Mouse (Mus musculus) gastrocnemius, adult 2 months (tissue): ENCODE results near the gene Drg1. TPM values are rescaled to one million over a fixed set of nuclear protein-coding genes. Genes with fewer than 3 reads are reported as not detected.

Source experiments
- DNase-seq: peaks from one replicate; pipeline ENCODE4 v3.0.0; 2022
- H3K27ac ChIP-seq: fragments of 200-600 bp; 2 replicates; pipeline ENCODE4 v1.8.1; 2022; ENCODE audit warnings: mild to moderate bottlenecking
- H3K4me3 ChIP-seq: fragments of 200-600 bp; 2 replicates; pipeline ENCODE4 v1.8.1; 2022; ENCODE audit warnings: mild to moderate bottlenecking, moderate library complexity
- CTCF ChIP-seq: fragments of 200-600 bp; IDR thresholded peaks from 2 replicates; pipeline ENCODE4 v1.8.1; 2022; ENCODE audit warnings: antibody characterized with exemption, mild to moderate bottlenecking, moderate library complexity
- intact Hi-C: fragments of 180-260 bp; cut with DNase I; formaldehyde crosslinking; loops from one replicate; pipeline ENCODE4 v1.15.1; 2025
- long read RNA-seq, 2 experiments: library from polyadenylated mRNA; stranded (forward); transcript quantifications; one replicate each; pipeline ENCODE4 v2.0.0; 2021
- total RNA-seq, 2 experiments: library from RNA; stranded (reverse); gene quantifications; 2 replicates each; pipeline ENCODE4 v1.2.3; 2021

Gene Drg1
- 10 to 100 TPM; 44.1 to 45.0 TPM for total RNA-seq
- long read RNA-seq, experiment 1, transcript Drg1-201 (9 exons, 1,546 nt) = major isoform, 61 of 70 reads
- long read RNA-seq, experiment 1, partial matches to known transcripts = 6 of 70 reads
- long read RNA-seq, experiment 1, other reads (novel, unspliced or antisense) = 3 of 70 reads
- long read RNA-seq, experiment 2, transcript Drg1-201 (9 exons, 1,546 nt) = major isoform, 67 of 79 reads
- long read RNA-seq, experiment 2, partial matches to known transcripts = 4 of 79 reads
- long read RNA-seq, experiment 2, other reads (novel, unspliced or antisense) = 7 of 79 reads

DNA sequence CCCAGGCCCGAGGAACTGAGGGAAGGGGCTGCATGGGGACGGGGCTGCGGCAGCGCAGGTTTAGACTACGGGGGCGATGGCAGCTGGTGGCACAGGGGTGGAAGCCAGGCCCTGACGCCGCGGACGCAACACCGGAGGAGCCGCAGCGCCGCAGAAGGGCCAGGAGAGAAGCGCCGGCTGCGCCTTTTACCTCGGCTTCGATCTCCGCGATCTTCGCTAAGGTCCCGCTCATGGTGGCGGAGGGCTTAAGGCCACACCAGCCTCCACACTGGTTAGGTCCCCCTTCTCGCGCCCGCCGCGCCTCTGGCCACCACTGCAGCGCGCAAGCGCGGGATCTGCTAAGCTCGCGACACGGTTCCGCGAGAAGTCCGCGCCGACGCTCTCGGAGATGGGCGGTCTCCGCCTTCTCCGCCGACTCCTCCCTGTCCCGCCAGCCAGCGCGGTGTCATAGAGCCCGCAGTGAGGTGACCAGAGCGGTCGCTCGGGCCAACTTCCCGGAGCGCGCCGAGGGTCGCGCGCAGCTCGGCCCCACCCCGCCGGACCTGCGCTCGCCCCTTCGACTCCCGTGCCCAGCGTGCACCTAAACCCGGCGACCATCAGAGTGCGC is at the start of gene Drg1:
TSS of gene Drg1 (minus strand) at position 337 of the 607 bp plus-strand sequence.
- peak within 1 kb of the TSS; percentile 86 for H3K4me3 ChIP-seq
- peak within 1 kb of the TSS; percentile 95 for H3K27ac ChIP-seq
- DNase-seq = peak; percentile 97
- intact Hi-C loops = loop anchor here (1.0 kb wide), 1 partner anchor 23 kb away; no protein-coding TSS in a partner anchor
- TF ChIP-seq CTCF = peak; percentile 6; the same call in 1 of the 2 replicates

DNA sequence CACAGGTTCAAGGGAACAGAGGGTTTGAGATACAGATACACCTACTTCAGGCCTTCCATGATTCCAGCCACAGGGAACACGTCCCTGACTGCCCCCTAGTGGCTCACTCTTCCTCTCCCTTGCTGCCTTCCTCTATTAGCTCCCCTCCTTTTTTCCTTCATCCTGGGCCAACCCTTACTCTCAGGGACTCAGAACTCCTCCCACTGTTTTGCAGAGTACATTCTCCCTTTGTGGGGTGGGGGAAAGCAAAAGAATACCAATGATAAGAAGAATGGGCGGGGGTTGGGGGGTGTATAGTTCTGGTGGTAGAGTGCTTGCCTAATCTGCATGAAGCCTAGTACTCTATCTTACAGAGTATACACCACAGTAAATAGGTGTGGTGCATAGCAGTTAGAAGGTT is 47.9 kb upstream of the Drg1 start:
- no peak overlapping the region for H3K27ac ChIP-seq
- peak; percentile 75 for DNase-seq
- peak; percentile 82 for TF ChIP-seq CTCF
- intact Hi-C loops = no loop called here
- H3K4me3 ChIP-seq = no peak overlapping the region

DNA sequence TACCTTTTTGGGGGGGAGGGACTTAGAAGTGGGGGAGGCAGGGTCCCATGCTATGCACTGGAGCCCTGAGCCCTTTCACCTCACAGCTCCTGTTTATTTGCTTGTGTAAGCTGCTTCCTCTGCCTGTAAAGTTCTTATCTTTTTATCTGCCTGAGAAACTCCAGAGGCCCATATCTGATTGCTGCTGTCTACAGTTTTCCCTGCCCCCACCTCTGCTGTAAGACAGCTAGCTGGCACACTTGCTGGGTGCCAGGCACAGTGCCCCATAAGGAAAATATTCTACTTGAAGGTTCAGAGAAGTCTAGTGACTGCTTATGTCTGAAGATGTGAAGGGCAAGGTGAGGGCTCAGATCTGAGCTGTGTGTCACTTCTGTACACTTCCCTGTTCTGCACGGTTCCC is 47.1 kb upstream of the Drg1 start:
- peak; percentile 8 for DNase-seq
- intact Hi-C loops = no loop called here
- no peak overlapping the region for H3K4me3 ChIP-seq
- TF ChIP-seq CTCF = no peak
- 0 out of 2 replicates have a peak overlapping the region, but pooled peaks have one; percentile 5 for H3K27ac ChIP-seq

DNA sequence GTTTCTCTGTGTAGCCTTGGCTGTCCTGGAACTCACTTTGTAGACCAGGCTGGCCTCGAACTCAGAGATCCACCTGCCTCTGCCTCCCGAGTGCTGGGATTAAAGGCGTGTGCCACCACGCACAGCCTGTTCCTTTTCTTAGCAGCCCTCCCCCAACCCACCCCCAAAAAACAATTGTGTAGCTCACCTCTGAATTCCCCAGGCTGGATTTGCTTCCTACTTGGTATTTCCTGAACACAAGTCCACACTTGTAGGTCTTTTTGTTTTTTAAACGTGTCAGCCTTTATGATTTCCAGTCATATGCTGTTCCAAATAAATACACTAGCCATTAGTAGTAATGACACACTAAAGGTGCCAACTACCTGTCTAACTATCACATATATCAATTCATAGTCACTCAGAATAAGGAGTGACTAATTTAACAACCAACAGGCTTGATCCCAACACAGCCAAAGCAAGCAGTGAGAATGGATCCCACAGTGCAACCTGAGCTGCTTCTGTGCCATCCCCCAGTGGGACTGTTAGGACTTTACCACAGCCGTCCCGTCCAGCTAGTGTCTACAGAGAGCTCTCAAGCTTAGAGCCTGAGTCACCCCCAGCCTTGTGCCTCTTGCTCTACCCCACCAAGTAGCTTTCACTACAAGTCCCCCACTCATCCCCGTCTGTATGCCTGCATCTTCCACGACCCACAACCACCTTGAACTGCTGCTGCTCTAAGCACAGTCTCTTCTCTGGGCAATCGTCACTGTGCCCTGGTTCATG is 45.6 kb upstream of the Drg1 start:
- intact Hi-C loops = no loop called here
- Histone ChIP-seq H3K4me3 (no peak overlapping the region), H3K27ac (peak overlapping the region; percentile 46)
- no peak for TF ChIP-seq CTCF
- DNase-seq = peak; percentile 46

DNA sequence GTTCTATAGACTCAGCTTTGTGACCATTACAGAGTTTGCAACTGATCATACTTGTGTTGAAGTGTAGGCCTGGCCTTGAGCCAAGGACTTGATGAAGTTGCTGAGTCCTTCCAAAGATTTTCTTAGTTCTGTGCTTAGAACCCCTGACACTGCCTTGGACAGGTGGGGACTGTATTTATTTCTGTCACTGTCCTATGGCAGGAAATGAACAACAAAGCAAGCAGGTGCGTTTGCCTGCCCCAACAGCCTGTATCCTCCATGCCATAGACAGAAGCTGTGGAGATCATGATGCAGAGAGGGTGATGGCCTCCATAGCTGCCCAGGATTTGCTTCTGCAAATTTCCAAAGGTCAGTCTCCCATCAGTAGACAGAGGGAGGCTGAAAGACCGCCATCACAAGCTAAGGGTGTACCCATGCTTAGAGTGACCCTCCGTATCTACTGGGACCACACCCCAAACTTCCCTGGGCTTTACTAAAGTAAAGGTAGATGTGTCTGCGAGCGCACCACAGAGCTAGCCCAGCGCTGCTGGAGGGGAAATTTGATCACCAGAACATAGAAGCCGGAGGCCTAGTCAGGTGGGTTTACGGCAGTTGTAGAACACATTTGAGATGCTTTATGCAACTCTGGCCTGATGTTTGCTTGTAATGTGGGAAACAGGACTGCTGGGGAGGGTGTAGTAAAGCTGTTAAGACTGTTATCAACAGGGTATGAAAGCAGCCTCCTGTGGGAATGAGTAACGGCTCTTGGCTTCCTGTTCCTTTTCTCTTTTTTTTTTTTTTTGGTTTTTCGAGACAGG is 44.8 kb upstream of the Drg1 start:
- TF ChIP-seq CTCF = no peak
- H3K4me3 ChIP-seq = no peak overlapping the region
- peak; percentile 5 for DNase-seq
- intact Hi-C loops = no loop called here
- H3K27ac ChIP-seq = no peak overlapping the region

DNA sequence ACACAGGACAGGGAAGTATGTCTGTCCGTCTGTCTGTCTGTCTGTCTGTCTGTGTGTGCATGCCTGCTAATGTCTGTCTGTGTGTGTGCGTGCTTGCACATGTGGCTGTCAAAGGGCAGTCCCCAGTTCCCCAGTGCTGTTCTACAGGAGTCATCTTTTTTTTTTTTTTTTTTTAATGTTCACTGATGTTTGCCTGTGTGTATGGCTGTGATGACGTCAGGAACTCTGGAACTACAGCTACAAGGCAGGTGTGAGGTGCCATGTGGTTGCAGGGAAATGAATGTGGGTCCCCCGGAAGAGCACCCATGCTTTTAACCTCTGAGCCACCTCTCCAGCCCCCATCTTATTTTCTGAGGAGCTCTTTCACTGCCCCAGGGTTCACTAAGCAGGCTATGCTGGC is 43.7 kb upstream of the Drg1 start:
- no peak overlapping the region for H3K4me3 ChIP-seq
- intact Hi-C loops = no loop called here
- no peak overlapping the region for H3K27ac ChIP-seq
- no peak for DNase-seq
- TF ChIP-seq CTCF = no peak

DNA sequence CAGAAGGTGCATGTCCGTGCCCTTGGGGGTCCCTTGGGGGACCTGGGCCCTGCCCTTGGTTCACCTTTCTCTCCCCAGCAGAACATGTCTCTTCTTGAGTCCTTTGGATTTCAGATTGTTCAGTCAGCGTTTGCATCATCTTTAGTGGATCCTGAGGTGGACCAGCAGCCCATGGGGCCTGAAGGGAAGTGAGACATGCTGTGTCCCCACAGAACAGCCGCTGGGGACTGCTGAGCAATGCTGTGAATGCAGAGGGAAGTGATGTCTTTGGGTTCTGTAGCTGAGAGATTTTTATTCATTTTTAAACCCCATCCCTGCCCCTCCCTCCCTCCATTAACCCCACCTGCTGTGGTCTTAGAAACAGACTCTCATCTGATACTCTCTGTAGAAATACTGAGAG is 41.7 kb upstream of the Drg1 start:
- DNase-seq = no peak
- intact Hi-C loops = no loop called here

DNA sequence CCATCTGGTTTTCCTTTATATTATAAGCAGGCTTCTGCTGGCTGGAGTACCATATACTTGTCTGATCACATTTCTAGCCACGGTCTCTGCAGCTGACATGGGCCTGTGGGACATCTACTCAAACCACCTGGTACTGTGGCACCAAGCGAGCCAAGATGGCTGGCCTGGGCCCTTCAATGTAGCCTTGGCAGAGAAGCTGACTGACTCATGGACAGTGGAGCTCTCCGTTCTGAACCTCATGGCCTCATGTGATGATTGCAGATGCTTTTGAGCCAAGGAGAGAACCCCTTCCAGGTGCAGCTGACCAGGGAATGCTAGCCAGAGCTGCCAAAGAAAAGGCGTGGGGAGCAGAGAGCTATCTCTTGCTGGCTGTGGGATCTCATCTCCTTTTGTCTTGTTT is 39.6 kb upstream of the Drg1 start:
- TF ChIP-seq CTCF = no peak
- Histone ChIP-seq H3K27ac (peak overlapping the region; percentile 46), H3K4me3 (no peak overlapping the region)
- peak; percentile 61 for DNase-seq
- intact Hi-C loops = no loop called here

More for the DNA sequence above, 41.7 kb upstream of the Drg1 start:
- H3K4me3 ChIP-seq = no peak overlapping the region
- no peak overlapping the region for H3K27ac ChIP-seq
- TF ChIP-seq CTCF = no peak

DNA sequence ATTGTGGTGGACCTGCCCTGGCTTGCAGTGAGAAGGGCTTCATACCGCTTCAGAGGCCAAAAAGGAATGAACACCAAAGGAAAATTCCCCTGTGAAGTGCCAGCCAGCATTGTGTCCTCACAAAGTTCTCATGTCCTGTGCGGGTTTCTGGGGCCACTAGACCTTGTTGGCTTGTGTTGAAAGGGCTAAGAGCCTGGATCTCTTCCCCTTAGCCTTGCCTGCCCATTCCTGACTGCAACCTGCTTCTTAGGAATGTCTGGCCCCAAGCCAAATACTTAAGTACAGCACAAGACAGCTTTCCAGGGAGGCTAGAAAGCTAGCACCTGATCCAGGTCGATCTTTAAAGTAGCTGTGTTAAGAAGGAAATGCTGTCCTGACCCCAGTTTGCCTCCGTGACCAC is 36.6 kb upstream of the Drg1 start:
- intact Hi-C loops = no loop called here
- peak overlapping the region; percentile 71 for H3K27ac ChIP-seq
- DNase-seq = no peak
- H3K4me3 ChIP-seq = peak overlapping the region; percentile 21; the same call in 1 of the 2 replicates
- TF ChIP-seq CTCF = no peak

DNA sequence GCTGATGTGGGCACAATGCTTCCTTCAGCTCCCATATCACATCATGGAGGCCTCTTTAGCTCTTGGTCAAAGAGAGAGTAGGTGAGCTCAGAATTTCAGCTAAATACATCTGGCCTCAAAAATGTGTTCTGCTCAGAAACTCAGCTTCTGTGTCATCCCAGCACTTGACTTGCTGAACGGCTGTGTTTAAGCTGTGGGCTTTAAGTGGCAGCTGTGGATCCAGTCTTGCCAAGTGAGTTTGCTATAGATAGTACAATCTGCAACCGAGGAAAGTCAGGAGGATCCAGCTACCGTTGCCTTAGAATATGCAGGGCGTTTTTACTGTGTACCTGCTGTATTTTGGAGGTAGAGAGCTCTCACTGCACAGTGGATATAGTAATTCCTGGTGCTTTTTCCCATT is 36.2 kb upstream of the Drg1 start:
- peak overlapping the region; percentile 21; the same call in 1 of the 2 replicates for H3K4me3 ChIP-seq
- intact Hi-C loops = no loop called here
- peak overlapping the region; percentile 71 for H3K27ac ChIP-seq
- TF ChIP-seq CTCF = no peak
- no peak for DNase-seq

DNA sequence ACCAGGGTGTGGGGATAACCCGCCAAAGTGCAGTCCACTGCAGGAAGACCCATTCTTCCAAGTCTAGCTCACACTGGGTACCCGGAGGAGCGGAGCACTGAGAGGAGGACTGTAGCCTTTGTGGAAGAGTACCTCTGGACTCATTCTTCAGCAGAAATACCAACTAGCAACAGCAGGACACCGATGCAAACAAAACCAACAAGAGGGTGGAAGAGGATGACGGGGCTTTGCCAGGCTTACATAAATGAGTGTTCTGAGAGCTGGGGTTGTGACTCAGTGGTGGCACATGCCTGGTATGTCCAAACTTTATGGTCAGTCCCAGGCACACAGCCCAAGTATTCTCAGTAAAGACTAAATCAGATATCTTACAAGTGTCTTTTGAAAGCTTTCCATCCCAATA is 34.9 kb upstream of the Drg1 start:
- intact Hi-C loops = no loop called here
- H3K4me3 ChIP-seq = no peak overlapping the region
- no peak for TF ChIP-seq CTCF
- DNase-seq = no peak
- H3K27ac ChIP-seq = no peak overlapping the region

DNA sequence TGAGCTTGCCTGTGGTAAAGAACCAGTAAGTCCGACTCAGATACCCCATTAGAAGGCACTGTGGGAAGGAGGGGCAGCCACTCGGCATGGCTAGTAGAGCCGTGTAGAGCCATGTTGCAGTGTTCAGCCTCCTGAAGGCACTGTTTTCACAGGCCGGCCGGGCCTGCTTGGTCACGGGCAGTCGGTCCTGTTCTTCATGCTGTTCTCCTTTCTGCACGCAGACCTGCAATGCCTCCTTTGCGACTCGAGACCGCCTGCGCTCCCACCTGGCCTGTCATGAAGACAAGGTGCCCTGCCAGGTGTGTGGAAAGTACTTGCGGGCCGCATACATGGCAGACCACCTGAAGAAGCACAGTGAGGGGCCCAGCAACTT is 32.6 kb upstream of the Drg1 start:
- intact Hi-C loops = no loop called here
- TF ChIP-seq CTCF = no peak
- DNase-seq = no peak
- H3K4me3 ChIP-seq = no peak overlapping the region
- no peak overlapping the region for H3K27ac ChIP-seq
